Mouse (Mus musculus) heart, postnatal 0 days (tissue): ENCODE data around the gene Slx1b.
A peak's percentile ranks its signal among the peaks of the same experiment; 100 is the strongest.

Source experiments
- CTCF ChIP-seq: IDR thresholded peaks from 2 replicates; pipeline ENCODE4 v1.5.1; 2016; ENCODE audit warnings: antibody characterized with exemption, control low read depth, low read depth
- EP300 ChIP-seq: IDR thresholded peaks from 2 replicates; pipeline ENCODE4 v1.6.1; 2016; ENCODE audit warnings: antibody characterized with exemption, low read depth

GRCm38 (mm10) chr7:126676207-126676606, 19.4 kb downstream of the Slx1b start, which contains the start of gene Sult1a1:
- TF ChIP-seq CTCF = no peak
- peak; percentile 75; the same call in 1 of the 2 replicates for TF ChIP-seq EP300
